ENCODE assay signal across 18 mouse cellular contexts in genomic region chr4:62999916-63000315, GRCm38 (mm10). TPM values are rescaled to one million over a fixed set of nuclear protein-coding genes. Genes with fewer than 3 reads are reported as not detected.
DNase-seq lines count a peak whose midpoint lies in the region; ATAC-seq lines count a peak whose summit lies in the region.
"Had no signal": no experiment of that assay in that cellular context is flagged by ENCODE, and none has a peak within 500 bp of the region (broad histone marks: within the 10 kb centered on the region; RNA-seq: fewer than 3 reads in every experiment).

No protein-coding gene starts in this region.

- peaks cover 12% of the 10 kb centered on the region; the same call in 1 of the 2 replicates for H3K4me1 ChIP-seq in forebrain, embryonic 10.5 days
- peaks cover 37% of the 10 kb centered on the region for H3K4me1 ChIP-seq in forebrain, embryonic 12.5 days
- peaks cover 37% of the 10 kb centered on the region for H3K4me1 ChIP-seq in heart, embryonic 16.5 days (ENCODE audit: control insufficient read depth, insufficient read depth, low read length)
- H3K4me1 ChIP-seq in liver, embryonic 12.5 days, result peaks cover 29% of the 10 kb centered on the region
- H3K4me1 ChIP-seq in liver, embryonic 11.5 days (replicated peaks; ENCODE audit: control insufficient read depth, insufficient read depth, low read length), result peaks cover 26% of the 10 kb centered on the region

- no peak for ATAC-seq in forebrain, embryonic 12.5 days (ENCODE audit: low FRiP score)
- no peak for ATAC-seq in heart, embryonic 16.5 days (replicated peaks; ENCODE audit: extremely low read depth, insufficient read depth, low FRiP score)
- no peak for ATAC-seq in liver, embryonic 12.5 days
- ATAC-seq in liver, embryonic 11.5 days (replicated peaks; ENCODE audit: low FRiP score), result no peak
- ATAC-seq: forebrain, embryonic 15.5 days had no signal

- peak; percentile 12 for DNase-seq in forebrain, embryonic 10.5 days (ENCODE audit: extremely low spot score, low spot score)
- no peak for DNase-seq in heart, postnatal 25 days (ENCODE audit: low spot score)
- no peak for DNase-seq in liver, embryonic 11.5 days (ENCODE audit: low spot score)
- peak; percentile 9 for DNase-seq in urinary bladder, adult 2 months (ENCODE audit: low spot score)
- no peak for DNase-seq in urinary bladder, postnatal 25 days (ENCODE audit: low spot score)
- DNase-seq: cerebellum, postnatal 14 days; embryo, embryonic 11 days; gastrocnemius, postnatal 36 days; kidney, adult 2 months had no signal

- H3K4me2 ChIP-seq in forebrain, embryonic 12.5 days, result no peak overlapping the region
- H3K4me2 ChIP-seq in heart, embryonic 16.5 days (ENCODE audit: low read depth, low read length), result no peak overlapping the region
- no peak overlapping the region for H3K4me2 ChIP-seq in liver, embryonic 12.5 days
- no peak overlapping the region for H3K4me2 ChIP-seq in liver, embryonic 11.5 days
- H3K4me2 ChIP-seq: forebrain, embryonic 15.5 days; hindbrain, embryonic 12.5 days; limb, embryonic 15.5 days; midbrain, embryonic 11.5 days had no signal

- H3K27me3 ChIP-seq in forebrain, embryonic 10.5 days (ENCODE audit: poor library complexity, severe bottlenecking), result no peaks in the 10 kb centered on the region
- H3K27me3 ChIP-seq in forebrain, embryonic 12.5 days, result no peaks in the 10 kb centered on the region
- H3K27me3 ChIP-seq in heart, embryonic 16.5 days (ENCODE audit: control insufficient read depth, insufficient read depth, low read length), result no peaks in the 10 kb centered on the region
- H3K27me3 ChIP-seq in liver, embryonic 12.5 days (replicated peaks), result no peaks in the 10 kb centered on the region
- no peaks in the 10 kb centered on the region for H3K27me3 ChIP-seq in liver, embryonic 11.5 days (replicated peaks; ENCODE audit: control insufficient read depth, insufficient read depth, low read length)
- H3K27me3 ChIP-seq: forebrain, embryonic 15.5 days; hindbrain, embryonic 12.5 days; limb, embryonic 15.5 days had no signal

- 89% methylated on average over 7 of the region's 7 CpGs for WGBS in forebrain, embryonic 10.5 days
- 93% methylated on average over 7 of the region's 7 CpGs for WGBS in forebrain, embryonic 12.5 days
- WGBS in heart, embryonic 16.5 days, result 53% methylated on average over 7 of the region's 7 CpGs
- 61% methylated on average over 7 of the region's 7 CpGs for WGBS in liver, embryonic 12.5 days (ENCODE audit: insufficient replicate concordance)
- 68% methylated on average over 7 of the region's 7 CpGs for WGBS in liver, embryonic 11.5 days

- intact Hi-C loops in heart, postnatal 25 days (cut with DNase I), result no loop called here

- H3K4me3 ChIP-seq in forebrain, embryonic 10.5 days, result no peak overlapping the region
- H3K4me3 ChIP-seq in forebrain, embryonic 12.5 days (replicated peaks), result no peak overlapping the region
- H3K4me3 ChIP-seq in heart, embryonic 16.5 days (ENCODE audit: low read length), result no peak overlapping the region
- H3K4me3 ChIP-seq in liver, embryonic 12.5 days, result no peak overlapping the region
- H3K4me3 ChIP-seq in liver, embryonic 11.5 days (ENCODE audit: low read depth, low read length), result no peak overlapping the region
- H3K4me3 ChIP-seq: forebrain, embryonic 15.5 days; hindbrain, embryonic 12.5 days; limb, embryonic 15.5 days had no signal

- peaks cover 3% of the 10 kb centered on the region for H3K9me3 ChIP-seq in forebrain, embryonic 10.5 days
- 0 out of 2 replicates have a peak, but pooled peaks cover 2% of the 10 kb centered on the region for H3K9me3 ChIP-seq in forebrain, embryonic 12.5 days
- H3K9me3 ChIP-seq in heart, embryonic 16.5 days (replicated peaks; ENCODE audit: control insufficient read depth, low read length), result peaks cover 3% of the 10 kb centered on the region
- H3K9me3 ChIP-seq in liver, embryonic 12.5 days (replicated peaks), result no peaks in the 10 kb centered on the region
- H3K9me3 ChIP-seq in liver, embryonic 11.5 days (ENCODE audit: control insufficient read depth, low read length), result no peaks in the 10 kb centered on the region
- H3K9me3 ChIP-seq: forebrain, embryonic 15.5 days; hindbrain, embryonic 12.5 days; limb, embryonic 15.5 days had no signal

- peaks cover 36% of the 10 kb centered on the region for H3K36me3 ChIP-seq in forebrain, embryonic 10.5 days (replicated peaks)
- no peaks in the 10 kb centered on the region for H3K36me3 ChIP-seq in forebrain, embryonic 12.5 days (replicated peaks)
- no peaks in the 10 kb centered on the region for H3K36me3 ChIP-seq in heart, embryonic 16.5 days (ENCODE audit: control insufficient read depth, insufficient read depth)
- H3K36me3 ChIP-seq in liver, embryonic 12.5 days, result 0 out of 2 replicates have a peak, but pooled peaks cover 2% of the 10 kb centered on the region
- no peaks in the 10 kb centered on the region for H3K36me3 ChIP-seq in liver, embryonic 11.5 days (ENCODE audit: control insufficient read depth, insufficient read depth, low read length)
- H3K36me3 ChIP-seq: forebrain, embryonic 15.5 days; hindbrain, embryonic 12.5 days had no signal

- no peak overlapping the region for H3K9ac ChIP-seq in forebrain, embryonic 12.5 days
- no peak overlapping the region for H3K9ac ChIP-seq in heart, embryonic 16.5 days (ENCODE audit: low read length)
- no peak overlapping the region for H3K9ac ChIP-seq in liver, embryonic 12.5 days
- no peak overlapping the region for H3K9ac ChIP-seq in liver, embryonic 11.5 days (ENCODE audit: low read depth, low read length)
- H3K9ac ChIP-seq: forebrain, embryonic 15.5 days; hindbrain, embryonic 12.5 days; limb, embryonic 15.5 days had no signal

- H3K27ac ChIP-seq in forebrain, embryonic 10.5 days, result no peak overlapping the region
- no peak overlapping the region; the same call in 1 of the 2 replicates for H3K27ac ChIP-seq in forebrain, embryonic 12.5 days
- H3K27ac ChIP-seq in heart, embryonic 16.5 days (ENCODE audit: low read length), result peak overlapping the region; percentile 96
- peak overlapping the region; percentile 55; the same call in 1 of the 2 replicates for H3K27ac ChIP-seq in liver, embryonic 12.5 days
- no peak overlapping the region; the same call in 1 of the 2 replicates for H3K27ac ChIP-seq in liver, embryonic 11.5 days (ENCODE audit: low read depth, low read length)
- H3K27ac ChIP-seq: forebrain, embryonic 15.5 days; macrophage had no signal

RNA-seq across cellular contexts. Expression of gene Zfp618, which starts 34.5 kb away (rescaled TPM):
- polyA plus RNA-seq in forebrain, embryonic 10.5 days (2016; fragmentation: Nextera tagmentation; extraction: Ambion mirVana), result 21.4 and 23.3 TPM in 2 replicates
- polyA plus RNA-seq in forebrain, embryonic 12.5 days (2016; fragmentation: Nextera tagmentation; extraction: Ambion mirVana), result 32.4 and 34.2 TPM in 2 replicates
- polyA plus RNA-seq in heart, embryonic 16.5 days (2015; fragmentation: Nextera tagmentation; extraction: Ambion mirVana), result 7.7 and 12.5 TPM in 2 replicates
- under 1 TPM; 0.36 to 0.48 TPM for total RNA-seq in heart, postnatal 25 days (2021)
- 4.4 and 5.8 TPM in 2 replicates for polyA plus RNA-seq in liver, embryonic 12.5 days (2016; fragmentation: Nextera tagmentation; extraction: Ambion mirVana)
- polyA plus RNA-seq in liver, embryonic 11.5 days (2014; fragmentation: Nextera tagmentation; extraction: Ambion mirVana), result 9.8 and 12.9 TPM in 2 replicates
- 3.0 TPM in 2 replicates for polyA plus RNA-seq in urinary bladder, adult 2 months (2012; rRNA removed)
- total RNA-seq: MEL had no signal
- polyA plus RNA-seq: macrophage had no signal

Comparison
In these comparisons a context has a peak if more than half of its experiments do, and no peak if none do; other contexts are left out.
1. DNase-seq: peak in forebrain, embryonic 10.5 days (single experiment) and urinary bladder, adult 2 months (single experiment); none in heart, postnatal 25 days (single experiment), liver, embryonic 11.5 days (single experiment) and urinary bladder, postnatal 25 days (single experiment).
2. H3K27ac ChIP-seq: peak in heart, embryonic 16.5 days (single experiment) and liver, embryonic 12.5 days (single experiment); none in forebrain, embryonic 10.5 days (single experiment), forebrain, embryonic 12.5 days (single experiment) and liver, embryonic 11.5 days (single experiment).